Mouse (Mus musculus) erythroblast, embryonic 14.5 days (primary cell): Measurements from ENCODE around the gene Sema3f. TPM values are rescaled to one million over a fixed set of nuclear protein-coding genes. Genes with fewer than 3 reads are reported as not detected.
A peak's percentile ranks its signal among the peaks of the same experiment; 100 is the strongest.

Source experiments
- H3K27me3 ChIP-seq: 2 replicates; pipeline ENCODE4 v1.6.1; 2012; ENCODE audit warnings: inconsistent platforms; ENCODE audit not compliant: control insufficient read depth
- H3K36me3 ChIP-seq: 2 replicates; pipeline ENCODE4 v1.6.1; 2012; ENCODE audit warnings: mild to moderate bottlenecking, inconsistent platforms; ENCODE audit not compliant: control insufficient read depth
- H3K4me1 ChIP-seq: 2 replicates; pipeline ENCODE4 v1.6.1; 2012; ENCODE audit warnings: inconsistent platforms; ENCODE audit not compliant: control insufficient read depth
- H3K4me3 ChIP-seq: replicated peaks from 2 replicates; pipeline ENCODE3; 2012; ENCODE audit warnings: moderate library complexity, mild to moderate bottlenecking, inconsistent platforms
- H3K9me3 ChIP-seq: 2 replicates; pipeline ENCODE4 v1.6.1; 2012; ENCODE audit warnings: low read length, inconsistent platforms, mixed read lengths; ENCODE audit not compliant: control insufficient read depth
- GATA1 ChIP-seq: IDR thresholded peaks from 2 replicates; pipeline ENCODE4 v1.6.1; 2012; ENCODE audit warnings: low read length, inconsistent platforms, mixed read lengths
- TAL1 ChIP-seq: IDR thresholded peaks from 3 replicates; pipeline ENCODE4 v1.6.1; 2012; ENCODE audit warnings: low read length, inconsistent platforms, mixed read lengths
- polyA plus RNA-seq: library from polyadenylated mRNA; stranded (reverse); fragments of >175 nt; gene quantifications from 2 replicates; pipeline ENCODE4 v1.2.3, GENCODE M21; 2012

The Sema3f gene
- polyA plus RNA-seq, 1 experiment, result not detected

DNA sequence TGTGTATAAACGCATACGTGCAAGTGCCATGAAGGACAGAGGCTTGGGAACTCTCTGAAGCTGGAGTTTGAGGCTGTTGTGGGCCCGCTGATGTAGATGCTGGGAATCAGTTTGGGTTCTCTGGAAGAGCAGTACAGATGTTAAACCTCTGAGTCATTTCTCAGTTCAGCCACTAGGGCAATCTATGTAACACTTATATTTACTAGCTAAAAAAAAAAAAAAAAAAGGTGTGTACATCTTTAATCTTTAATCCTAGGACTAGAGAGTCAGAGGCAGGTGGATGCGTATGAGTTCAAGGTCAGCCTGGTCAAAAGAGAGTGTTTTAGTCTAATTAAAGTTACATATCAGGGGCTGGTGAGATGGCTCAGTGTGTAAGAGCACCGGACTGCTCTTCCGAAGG is 63.3 kb downstream of the Sema3f start:
- Histone ChIP-seq H3K9me3 (no peaks in the 10 kb centered on the region), H3K4me3 (no peak overlapping the region), H3K27me3 (peaks cover 14% of the 10 kb centered on the region), H3K4me1 (peaks cover 28% of the 10 kb centered on the region), H3K36me3 (no peaks in the 10 kb centered on the region; the same call in 1 of the 2 replicates)
- TF ChIP-seq GATA1, result no peak
- no peak for TF ChIP-seq TAL1

DNA sequence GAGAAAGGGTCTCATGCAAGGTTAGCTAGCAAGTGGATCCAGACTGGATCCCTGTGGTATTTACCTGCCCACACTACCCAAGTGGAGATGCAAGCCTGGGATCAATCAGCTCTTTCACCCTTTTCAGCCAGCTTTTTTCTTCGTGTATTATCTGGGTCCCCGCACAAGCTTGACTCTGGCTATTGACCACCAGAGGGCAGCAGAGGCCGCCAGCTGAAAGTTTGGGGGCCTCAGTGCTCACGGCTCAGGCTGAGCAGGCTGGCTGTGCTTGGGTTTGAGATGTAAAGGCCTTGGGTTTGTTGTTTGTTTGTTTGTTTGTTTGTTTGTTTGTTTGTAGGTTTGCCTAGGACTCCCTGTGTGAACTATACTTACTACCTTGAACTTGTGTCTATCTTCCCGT is 64.7 kb downstream of the Sema3f start:
- H3K9me3 ChIP-seq, result no peaks in the 10 kb centered on the region
- peaks cover 28% of the 10 kb centered on the region for H3K4me1 ChIP-seq
- H3K4me3 ChIP-seq, result no peak overlapping the region
- no peaks in the 10 kb centered on the region for H3K36me3 ChIP-seq
- H3K27me3 ChIP-seq, result peaks cover 14% of the 10 kb centered on the region
- TF ChIP-seq GATA1, result no peak; the same call in 1 of the 2 replicates
- TF ChIP-seq TAL1, result no peak

DNA sequence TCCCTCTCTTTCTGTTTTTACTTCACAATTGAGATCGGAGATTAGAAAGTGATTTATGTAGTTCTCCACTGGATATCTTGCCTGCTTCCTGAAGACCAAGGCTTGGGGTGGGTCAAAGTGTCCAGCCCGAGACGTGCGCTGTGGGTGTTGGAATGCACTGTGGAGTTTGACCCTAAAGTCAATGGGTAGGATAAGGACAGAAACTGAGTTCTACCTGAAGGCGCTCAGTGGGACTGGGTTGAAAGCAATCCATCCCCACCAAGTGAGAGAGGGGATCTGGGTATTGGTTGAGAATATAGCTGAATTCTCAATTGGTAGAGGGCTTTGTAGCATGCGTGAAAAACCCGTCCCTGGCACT is 65.1 kb downstream of the Sema3f start:
- no peak overlapping the region for H3K4me3 ChIP-seq
- peaks cover 14% of the 10 kb centered on the region for H3K27me3 ChIP-seq
- no peak for TF ChIP-seq TAL1
- no peak for TF ChIP-seq GATA1
- no peaks in the 10 kb centered on the region for H3K9me3 ChIP-seq
- H3K36me3 ChIP-seq, result no peaks in the 10 kb centered on the region
- H3K4me1 ChIP-seq, result peaks cover 31% of the 10 kb centered on the region

DNA sequence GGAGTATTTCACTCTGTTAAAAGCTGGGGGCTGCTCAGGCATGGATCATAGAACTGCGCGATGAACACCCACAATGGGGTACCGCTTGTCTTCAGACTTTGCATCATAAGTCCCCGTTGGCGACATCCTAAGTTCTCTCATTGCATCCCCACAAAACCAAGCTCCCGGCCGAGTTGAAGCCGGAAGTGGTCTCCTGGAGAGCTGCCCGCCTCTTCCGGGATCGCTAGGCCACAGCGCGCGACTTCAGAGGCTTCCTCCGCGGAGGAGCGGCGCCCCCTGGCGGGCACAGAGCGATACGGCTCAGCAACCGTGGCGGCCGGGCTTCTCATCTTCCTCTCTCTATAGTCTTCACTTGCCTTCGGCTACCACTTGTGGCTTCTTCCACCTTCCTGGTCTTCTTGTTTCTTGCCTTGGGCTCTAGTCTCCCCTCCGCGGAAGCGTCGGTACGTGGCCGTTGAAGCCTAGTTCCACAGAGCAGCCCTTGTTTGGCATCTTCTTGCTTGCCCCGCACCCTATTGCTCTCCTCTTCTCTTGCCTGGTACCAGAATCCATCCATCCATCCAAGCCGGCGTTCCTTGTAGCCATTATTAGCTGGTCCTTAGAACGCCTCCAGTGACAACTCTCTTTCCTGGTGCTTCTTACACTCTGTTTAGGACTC is 65.7 kb downstream of the Sema3f start:
- H3K9me3 ChIP-seq, result no peaks in the 10 kb centered on the region
- peaks cover 12% of the 10 kb centered on the region for H3K27me3 ChIP-seq
- no peak for TF ChIP-seq TAL1
- no peak for TF ChIP-seq GATA1
- peak overlapping the region; percentile 76 for H3K4me3 ChIP-seq
- H3K36me3 ChIP-seq, result no peaks in the 10 kb centered on the region
- H3K4me1 ChIP-seq, result peaks cover 32% of the 10 kb centered on the region

DNA sequence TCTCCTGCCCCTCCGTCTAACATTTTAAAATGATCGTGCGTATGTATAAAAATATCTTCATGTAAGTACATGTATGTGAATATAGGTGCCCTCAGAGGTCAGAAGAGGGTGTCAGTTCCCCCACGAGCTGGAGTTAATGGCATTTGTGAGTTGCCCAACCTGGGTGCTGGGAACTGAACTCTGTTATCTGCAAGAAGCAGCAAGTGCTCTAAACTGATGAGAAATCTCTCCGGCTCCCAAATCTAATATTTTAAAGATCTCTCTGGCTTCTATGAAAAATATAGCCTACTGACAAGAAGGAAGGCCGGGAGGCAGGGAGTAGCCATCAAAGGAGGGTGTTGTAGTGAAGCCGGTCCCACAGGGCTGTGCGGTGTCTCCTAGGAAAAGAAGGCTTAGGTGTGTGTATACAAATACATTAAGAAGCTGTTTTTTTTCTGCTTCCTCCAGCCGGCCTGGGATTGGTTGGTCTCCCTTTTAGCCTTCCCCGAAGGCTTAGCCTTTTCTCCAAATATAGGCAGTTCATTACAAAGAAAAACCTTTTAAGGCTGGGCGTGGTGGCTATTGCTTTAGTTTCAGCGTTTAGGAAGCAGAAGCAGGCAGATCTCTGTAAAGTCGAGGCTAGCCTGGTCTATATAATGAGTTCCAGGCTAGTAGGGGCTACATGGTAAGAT is 66.6 kb downstream of the Sema3f start:
- Histone ChIP-seq H3K4me3 (peak overlapping the region; percentile 76), H3K9me3 (no peaks in the 10 kb centered on the region), H3K36me3 (no peaks in the 10 kb centered on the region), H3K27me3 (peaks cover 8% of the 10 kb centered on the region), H3K4me1 (peaks cover 32% of the 10 kb centered on the region)
- TF ChIP-seq GATA1 (no peak), TAL1 (no peak)

DNA sequence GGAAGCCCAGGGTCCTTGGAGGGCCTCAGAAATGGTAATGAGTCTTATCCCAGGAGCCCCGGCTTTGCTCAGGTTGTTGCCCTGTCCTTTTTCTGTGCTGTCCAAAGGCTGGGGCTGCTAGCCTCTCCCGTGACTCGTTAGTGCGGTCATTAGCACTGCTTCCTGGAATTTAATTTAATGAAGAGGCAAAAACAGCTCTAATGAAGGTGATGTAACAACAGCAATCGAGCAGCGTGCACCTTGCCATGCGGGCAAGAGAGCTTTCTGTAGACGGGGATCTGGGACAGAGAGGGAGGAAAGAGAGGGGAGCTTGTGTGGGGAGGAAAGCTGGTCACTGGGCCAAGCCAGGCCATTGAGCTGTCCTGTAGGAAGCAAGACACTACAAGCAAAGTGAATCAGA is 68.6 kb downstream of the Sema3f start:
- no peaks in the 10 kb centered on the region for H3K9me3 ChIP-seq
- H3K27me3 ChIP-seq, result peaks cover 8% of the 10 kb centered on the region
- H3K4me3 ChIP-seq, result no peak overlapping the region
- no peaks in the 10 kb centered on the region for H3K36me3 ChIP-seq
- no peak for TF ChIP-seq GATA1
- no peak for TF ChIP-seq TAL1
- H3K4me1 ChIP-seq, result peaks cover 38% of the 10 kb centered on the region

DNA sequence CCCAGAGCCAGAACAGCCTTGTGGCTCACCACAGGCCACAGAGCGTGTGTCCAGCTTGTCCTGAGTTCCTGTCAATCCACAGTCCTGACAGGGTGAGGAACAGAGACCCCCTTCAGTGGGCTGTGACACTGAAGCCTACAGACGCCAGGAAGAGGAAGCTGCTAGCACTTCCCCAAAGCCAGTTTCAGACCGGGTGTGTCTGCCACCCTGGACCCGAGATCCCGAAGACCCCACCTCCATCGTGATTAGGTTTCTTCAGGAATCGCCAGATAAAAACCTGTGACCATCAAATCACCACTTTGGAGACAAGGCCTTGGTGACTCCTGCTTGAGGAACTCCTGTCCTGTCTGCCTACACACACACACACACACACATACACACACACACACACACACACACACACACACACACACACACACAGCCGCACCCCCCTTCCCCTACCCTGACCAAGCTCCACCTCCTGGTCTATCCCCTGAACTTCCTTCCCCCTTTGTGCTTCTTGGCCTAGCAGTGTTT is 70.0 kb downstream of the Sema3f start:
- Histone ChIP-seq H3K4me3 (no peak overlapping the region), H3K9me3 (no peaks in the 10 kb centered on the region), H3K36me3 (no peaks in the 10 kb centered on the region), H3K27me3 (peaks cover 6% of the 10 kb centered on the region), H3K4me1 (peaks cover 45% of the 10 kb centered on the region)
- TF ChIP-seq GATA1 (no peak), TAL1 (no peak)

DNA sequence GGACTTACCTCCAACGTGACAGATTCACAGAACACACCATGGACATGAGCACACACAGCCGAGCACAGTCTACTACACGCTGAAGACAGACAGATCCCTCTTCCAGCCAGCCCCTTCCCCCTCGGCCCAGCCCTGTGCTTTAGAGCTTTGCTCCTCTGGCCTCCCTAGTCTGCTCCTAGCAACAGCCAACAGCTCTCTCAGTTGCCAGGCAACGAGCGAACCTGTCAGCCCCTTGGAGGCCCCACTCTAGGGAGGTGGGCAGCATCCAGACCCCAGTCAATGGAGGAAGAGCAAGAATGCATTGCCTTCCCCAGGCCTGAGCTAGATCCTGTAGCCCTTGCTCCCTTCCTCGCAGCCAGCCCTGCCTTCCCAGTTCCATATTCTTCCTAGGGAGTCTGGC is 73.2 kb downstream of the Sema3f start:
- TF ChIP-seq TAL1, result no peak
- H3K4me1 ChIP-seq, result peaks cover 52% of the 10 kb centered on the region
- H3K36me3 ChIP-seq, result peaks cover 8% of the 10 kb centered on the region
- H3K27me3 ChIP-seq, result no peaks in the 10 kb centered on the region
- H3K9me3 ChIP-seq, result no peaks in the 10 kb centered on the region
- no peak overlapping the region for H3K4me3 ChIP-seq

DNA sequence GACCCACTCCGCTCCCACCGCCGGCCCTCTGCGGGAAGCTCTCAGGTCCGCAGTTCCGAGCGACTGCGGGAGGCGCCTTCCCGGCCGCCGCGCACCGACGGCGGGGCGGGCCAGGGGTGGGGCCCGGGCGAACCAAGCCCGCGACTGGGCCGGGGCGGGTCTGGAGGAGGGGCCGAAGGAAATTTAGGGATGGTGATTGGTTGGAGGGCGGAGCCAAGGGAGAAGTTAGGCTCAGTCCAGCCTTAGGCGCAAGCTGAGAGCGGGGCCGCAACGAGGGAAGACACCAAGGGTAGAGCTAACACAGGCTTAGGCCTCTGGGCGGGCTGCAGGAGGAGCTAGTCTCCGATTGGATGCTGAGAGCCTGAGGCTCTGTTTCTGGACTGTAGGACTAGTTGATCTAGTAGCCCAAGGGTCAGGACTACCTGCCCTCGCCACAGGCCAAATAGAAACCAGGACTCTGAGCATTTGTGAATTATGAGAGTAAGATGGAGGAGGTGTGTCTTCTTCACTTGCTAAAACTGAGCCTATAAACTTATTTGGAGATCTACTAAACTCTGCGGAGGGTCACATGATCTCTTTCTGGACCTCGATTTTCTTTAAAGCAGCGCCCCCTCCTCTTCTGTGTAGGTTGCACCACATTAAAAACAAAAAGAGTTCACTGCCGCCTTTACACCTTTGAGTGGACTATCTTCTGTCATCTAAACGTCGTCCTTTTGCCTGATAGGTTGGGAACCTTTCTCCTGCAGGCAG is 74.8 kb downstream of the Sema3f start, which contains the start of gene Gnai2:
Gnai2 (minus strand) TSS at position 89 of the 750 bp plus-strand sequence.
- TF ChIP-seq GATA1 (no peak), TAL1 (no peak)
- no peaks in the 10 kb centered on the region for H3K9me3 ChIP-seq
- peaks cover 67% of the 10 kb centered on the region for H3K4me1 ChIP-seq
- peaks cover 23% of the 10 kb centered on the region for H3K36me3 ChIP-seq
- no peaks in the 10 kb centered on the region for H3K27me3 ChIP-seq
- H3K4me3 ChIP-seq, result peak within 1 kb of the TSS; percentile 96
